Mouse (Mus musculus): ENCODE measurements around the gene 2010111I01Rik.

Gene 2010111I01Rik

DNA sequence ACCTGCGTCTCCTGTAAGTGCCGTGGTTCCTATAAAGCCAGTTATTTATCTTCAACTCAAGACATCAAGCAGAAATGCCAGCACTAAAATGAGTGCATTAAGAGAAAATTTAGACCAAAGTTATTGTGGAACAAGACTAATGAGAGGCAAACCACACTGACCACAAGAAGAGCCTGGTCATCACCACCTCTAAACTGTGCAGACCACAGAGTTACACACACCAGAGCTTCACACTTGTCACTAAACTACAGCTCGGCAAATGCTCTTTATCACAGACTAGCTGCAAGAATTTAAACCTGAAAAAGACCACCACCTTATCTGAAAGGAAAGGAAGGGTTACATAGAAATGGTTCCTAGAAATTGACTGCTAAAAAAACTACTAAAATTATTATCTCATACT lies 397.1 kb downstream of the 2010111I01Rik start:
- DNase-seq: no peak

DNA sequence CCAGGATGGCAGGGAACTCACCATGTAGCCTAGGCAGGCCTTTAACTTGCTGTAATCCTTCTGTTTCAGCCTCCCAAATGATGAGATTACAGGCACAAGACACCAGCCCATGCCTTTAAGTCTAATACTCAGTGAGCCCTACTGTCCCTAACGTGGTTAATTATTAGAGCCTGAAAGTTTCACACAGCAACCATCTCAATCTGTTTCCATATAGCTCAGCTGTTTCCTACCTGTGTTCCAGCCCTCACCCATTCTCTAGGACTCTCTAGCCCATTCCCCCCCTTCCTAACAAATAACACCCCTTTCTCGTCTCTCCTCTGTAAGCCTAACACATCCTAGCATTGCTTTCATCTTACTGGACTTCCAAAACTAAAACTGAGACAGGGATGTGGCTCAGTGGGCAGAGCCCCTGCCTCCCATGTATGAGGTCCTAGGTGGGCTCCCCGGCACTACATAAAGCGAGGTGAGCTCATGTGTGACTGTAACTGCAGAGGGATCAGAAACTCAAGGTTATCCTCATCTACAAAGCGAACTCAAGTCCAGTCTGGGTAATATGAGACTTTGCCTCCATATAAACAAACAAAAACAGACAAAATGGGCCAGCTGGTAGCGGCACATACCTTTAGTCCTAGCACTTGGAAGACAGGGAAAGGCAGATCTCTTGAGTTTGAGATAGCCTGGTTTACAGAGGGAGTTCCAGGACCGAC lies 408.9 kb downstream of the 2010111I01Rik start:
- DNase-seq: no peak
